Mouse (Mus musculus) Patski (cell line): ENCODE results near the gene Nek2. TPM values are rescaled to one million over a fixed set of nuclear protein-coding genes. Genes with fewer than 3 reads are reported as not detected.

ENCODE experiments used
- ATAC-seq: fragments of 100-300 bp; one replicate; pipeline ENCODE4 v1.8.0; 2021
- CTCF ChIA-PET: fragments of 350-600 bp; sonication (Branson Sonifier 250); formaldehyde crosslinking; loops from one replicate; lab custom pipeline; 2022; ENCODE audit warnings: inconsistent platforms; lab: Charles Lee
- POLR2A ChIA-PET: fragments of 350-600 bp; sonication (Branson Sonifier 250); formaldehyde crosslinking; loops from one replicate; lab custom pipeline; 2022; ENCODE audit warnings: antibody characterized with exemption, inconsistent platforms; lab: Charles Lee
- DNase-seq: peaks from one replicate; pipeline ENCODE4 v3.0.0-alpha.2; 2011; ENCODE audit warnings: low read depth, low spot score
- H3K27me3 ChIP-seq: fragments of 371-371 bp; one replicate; pipeline ENCODE4 v1.5.1; 2021
- CTCF ChIP-seq: fragments of 100-300 bp; IDR thresholded peaks from one replicate; pipeline ENCODE4 v1.5.1; 2021
- in situ Hi-C: fragments of 300-500 bp; cut with MboI; formaldehyde crosslinking; loops from 3 replicates; pipeline ENCODE4 v1.11.1; 2018; ENCODE audit warnings: low pct_unique_long_range_greater_than_20kb, mixed read lengths
- polyA plus RNA-seq: library from polyadenylated mRNA; unstranded; gene quantifications from one replicate; pipeline ENCODE4 v1.2.3, GENCODE M21; 2021

Nek2 gene
- polyA plus RNA-seq, 1 experiment from 2014 or later, result 34.7 TPM

GRCm38 (mm10) chr1:191872076-191872710 lies 50.9 kb downstream of the Nek2 start:
- in situ Hi-C loops, result no loop called here
- ATAC-seq, result no peak
- TF ChIP-seq CTCF, result no peak
- no peaks in the 10 kb centered on the region for H3K27me3 ChIP-seq
- DNase-seq, result no peak
- CTCF ChIA-PET, result no interaction called here
- POLR2A ChIA-PET, result interaction anchor here (0.6 kb wide), 1 partner anchor 20 kb away, joined by 5 read pairs; no protein-coding TSS in a partner anchor

- TF ChIP-seq CTCF, result no peak
- no peak for DNase-seq
- in situ Hi-C loops, result no loop called here
- ChIA-PET CTCF (interaction anchor here (0.7 to 1.2 kb wide), 2 partner anchors 11 to 20 kb away, joined by 3 to 4 read pairs; no protein-coding TSS in a partner anchor), POLR2A (no interaction called here)
- H3K27me3 ChIP-seq, result no peaks in the 10 kb centered on the region
- no peak for ATAC-seq
Measured at GRCm38 (mm10) chr1:191875006-191875405, 53.8 kb downstream of the Nek2 start.

- DNase-seq (no peak), ATAC-seq (no peak)
- H3K27me3 ChIP-seq, result no peaks in the 10 kb centered on the region
- CTCF ChIA-PET, result interaction anchor here (0.7 to 1.2 kb wide), 4 partner anchors 12 to 46 kb away, joined by 3 to 4 read pairs (median 3); no protein-coding TSS in a partner anchor
- TF ChIP-seq CTCF, result no peak
- POLR2A ChIA-PET, result interaction anchor here (1.0 kb wide), 1 partner anchor 8 kb away, joined by 3 read pairs; no protein-coding TSS in a partner anchor
- in situ Hi-C loops, result no loop called here
Measured at GRCm38 (mm10) chr1:191875683-191876305, 54.5 kb downstream of the Nek2 start.

GRCm38 (mm10) chr1:191877681-191878080 lies 56.4 kb downstream of the Nek2 start:
- DNase-seq (no peak), ATAC-seq (no peak)
- ChIA-PET POLR2A (interaction anchor here (0.7 to 1.0 kb wide), 2 partner anchors 36 to 43 kb away, joined by 4 to 5 read pairs; no protein-coding TSS in a partner anchor), CTCF (interaction anchor here (1.0 to 1.3 kb wide), 2 partner anchors 15 to 315 kb away, joined by 3 to 4 read pairs; no protein-coding TSS in a partner anchor)
- in situ Hi-C loops, result no loop called here
- no peaks in the 10 kb centered on the region for H3K27me3 ChIP-seq
- no peak for TF ChIP-seq CTCF

- CTCF ChIA-PET, result interaction anchor here (0.7 to 1.3 kb wide), 4 partner anchors 12 to 316 kb away, joined by 3 to 4 read pairs (median 3); no protein-coding TSS in a partner anchor
- H3K27me3 ChIP-seq, result no peaks in the 10 kb centered on the region
- ATAC-seq (peak; percentile 52), DNase-seq (peak; percentile 77)
- no peak for TF ChIP-seq CTCF
- in situ Hi-C loops, result no loop called here
- POLR2A ChIA-PET, result interaction anchor here (0.8 to 1.0 kb wide), 2 partner anchors 17 to 37 kb away, joined by 3 to 5 read pairs; no protein-coding TSS in a partner anchor
Measured at GRCm38 (mm10) chr1:191878518-191878921, 57.3 kb downstream of the Nek2 start.

- H3K27me3 ChIP-seq, result no peaks in the 10 kb centered on the region
- DNase-seq, result no peak
- in situ Hi-C loops, result no loop called here
- ChIA-PET POLR2A (no interaction called here), CTCF (no interaction called here)
- TF ChIP-seq CTCF, result no peak
- ATAC-seq, result no peak
Measured at GRCm38 (mm10) chr1:191880247-191880646, 59.0 kb downstream of the Nek2 start.

DNA sequence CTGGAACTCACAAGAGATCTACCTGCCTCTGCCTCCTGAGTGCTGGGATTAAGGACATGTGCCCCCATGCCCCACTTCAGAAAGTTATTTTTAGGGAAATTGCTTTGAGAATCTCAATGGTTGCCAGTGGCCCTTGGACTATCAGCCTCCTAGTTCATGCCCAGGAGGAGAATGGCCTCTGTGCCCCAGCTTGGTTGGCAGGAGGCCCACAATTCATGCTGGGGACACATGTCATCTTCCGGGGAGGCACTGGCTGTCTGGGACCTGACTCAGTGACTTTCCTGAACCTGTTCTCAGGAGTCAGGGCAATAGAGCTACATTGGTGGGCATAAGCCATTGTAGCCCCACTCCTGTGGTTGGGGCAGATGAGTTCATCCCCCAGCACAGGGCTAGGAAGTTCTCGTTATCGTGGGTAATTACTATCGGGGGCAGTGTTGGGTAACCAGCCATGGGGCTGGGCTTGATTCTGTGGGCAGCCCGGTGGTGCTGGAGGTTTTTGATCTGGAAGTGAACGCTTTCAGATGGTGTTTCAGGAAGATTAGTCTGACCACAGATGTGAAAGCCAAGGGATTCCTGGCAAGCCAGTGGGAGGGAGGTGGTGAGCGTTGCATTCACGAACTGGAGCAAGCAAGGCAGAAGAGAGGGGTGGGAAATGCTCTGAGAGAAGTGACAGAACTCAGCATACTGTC lies 59.8 kb downstream of the Nek2 start:
- DNase-seq, result peak; percentile 65
- in situ Hi-C loops, result no loop called here
- TF ChIP-seq CTCF, result no peak

GRCm38 (mm10) chr1:191881663-191882062 lies 60.4 kb downstream of the Nek2 start:
- ATAC-seq, result no peak
- H3K27me3 ChIP-seq, result no peaks in the 10 kb centered on the region
- DNase-seq, result no peak
- ChIA-PET CTCF (no interaction called here), POLR2A (interaction anchor here (0.6 kb wide), 1 partner anchor 90 kb away, joined by 3 read pairs; no protein-coding TSS in a partner anchor)
- no peak for TF ChIP-seq CTCF
- in situ Hi-C loops, result no loop called here

More for the DNA sequence above, 59.8 kb downstream of the Nek2 start:
- ATAC-seq, result peak; percentile 81
- ChIA-PET POLR2A (interaction anchor here (0.6 to 0.7 kb wide), 2 partner anchors 13 to 90 kb away, joined by 3 read pairs; no protein-coding TSS in a partner anchor), CTCF (no interaction called here)
- H3K27me3 ChIP-seq, result no peaks in the 10 kb centered on the region

Other genes with a start within 250 kb of the Nek2 start
- gene Dtl, start 245.9 kb upstream of the Nek2 start, polyA plus RNA-seq, result 12.7 TPM
- 25.7 TPM for gene Ints7, start 245.8 kb upstream of the Nek2 start, polyA plus RNA-seq
- 96.9 TPM for gene Lpgat1, start 103.6 kb upstream of the Nek2 start, polyA plus RNA-seq
- 17.4 TPM for gene Slc30a1, start 85.3 kb downstream of the Nek2 start, polyA plus RNA-seq
- 0.06 TPM for gene Rd3, start 155.9 kb downstream of the Nek2 start, polyA plus RNA-seq